Mouse (Mus musculus): ENCODE measurements around the gene Kctd21. TPM values are rescaled to one million over a fixed set of nuclear protein-coding genes. Genes with fewer than 3 reads are reported as not detected.
A peak's percentile ranks its signal among the peaks of the same experiment; 100 is the strongest.

Gene Kctd21
- polyA plus RNA-seq, 1 experiment from 2014 or later, result 6.6 TPM

GRCm38 (mm10) chr7:97338593-97338992 is 6.5 kb downstream of the Kctd21 start:
- no peak overlapping the region for H3K9ac ChIP-seq (replicated peaks; ENCODE audit: low read depth, low read length)
- no peaks in the 10 kb centered on the region for H3K9me3 ChIP-seq (ENCODE audit: control insufficient read depth, low read depth, low read length)
- no peaks in the 10 kb centered on the region for H3K36me3 ChIP-seq (ENCODE audit: control insufficient read depth, insufficient read depth, low read length)
- H3K27me3 ChIP-seq (ENCODE audit: control insufficient read depth, insufficient read depth, low read length), result no peaks in the 10 kb centered on the region
- WGBS, result 71% methylated on average over 4 of the region's 4 CpGs
- ATAC-seq (ENCODE audit: insufficient number of reproducible peaks, insufficient read depth, low FRiP score, low read depth), result no peak
- no peak overlapping the region for H3K4me2 ChIP-seq (replicated peaks; ENCODE audit: low read depth, low read length)
- H3K27ac ChIP-seq (ENCODE audit: low read length), result no peak overlapping the region; the same call in 1 of the 2 replicates
- H3K4me3 ChIP-seq (ENCODE audit: low read depth, low read length), result no peak overlapping the region
- H3K4me1 ChIP-seq (ENCODE audit: control insufficient read depth, insufficient read depth, low read length), result peaks cover 4% of the 10 kb centered on the region; the same call in 1 of the 2 replicates

GRCm38 (mm10) chr7:97339623-97340022 is 7.5 kb downstream of the Kctd21 start:
- Histone ChIP-seq H3K27me3 (ENCODE audit: control insufficient read depth, insufficient read depth, low read length) (no peaks in the 10 kb centered on the region), H3K36me3 (ENCODE audit: control insufficient read depth, insufficient read depth, low read length) (no peaks in the 10 kb centered on the region), H3K4me1 (ENCODE audit: control insufficient read depth, insufficient read depth, low read length) (peaks cover 8% of the 10 kb centered on the region; the same call in 1 of the 2 replicates), H3K9ac (replicated peaks; ENCODE audit: low read depth, low read length) (no peak overlapping the region), H3K27ac (ENCODE audit: low read length) (0 out of 2 replicates have a peak overlapping the region, but pooled peaks have one; percentile 34), H3K4me3 (ENCODE audit: low read depth, low read length) (no peak overlapping the region), H3K9me3 (ENCODE audit: control insufficient read depth, low read depth, low read length) (no peaks in the 10 kb centered on the region), H3K4me2 (replicated peaks; ENCODE audit: low read depth, low read length) (no peak overlapping the region)
- no peak for ATAC-seq (ENCODE audit: insufficient number of reproducible peaks, insufficient read depth, low FRiP score, low read depth)
- 87% methylated on average over 7 of the region's 7 CpGs for WGBS

GRCm38 (mm10) chr7:97340907-97341849 is 9.1 kb downstream of the Kctd21 start:
- Histone ChIP-seq H3K27me3 (ENCODE audit: control insufficient read depth, insufficient read depth, low read length) (no peaks in the 10 kb centered on the region), H3K27ac (ENCODE audit: low read length) (peak overlapping the region; percentile 34; the same call in 1 of the 2 replicates), H3K9me3 (ENCODE audit: control insufficient read depth, low read depth, low read length) (no peaks in the 10 kb centered on the region), H3K4me3 (ENCODE audit: low read depth, low read length) (no peak overlapping the region), H3K4me1 (ENCODE audit: control insufficient read depth, insufficient read depth, low read length) (peaks cover 13% of the 10 kb centered on the region; the same call in 1 of the 2 replicates), H3K36me3 (ENCODE audit: control insufficient read depth, insufficient read depth, low read length) (no peaks in the 10 kb centered on the region), H3K9ac (replicated peaks; ENCODE audit: low read depth, low read length) (no peak overlapping the region), H3K4me2 (replicated peaks; ENCODE audit: low read depth, low read length) (no peak overlapping the region; the same call in 1 of the 2 replicates)
- peak; percentile 35; the same call in 1 of the 2 replicates for ATAC-seq (ENCODE audit: insufficient number of reproducible peaks, insufficient read depth, low FRiP score, low read depth)
- 57% methylated on average over 18 of the region's 18 CpGs for WGBS

GRCm38 (mm10) chr7:97342961-97343360 is 10.8 kb downstream of the Kctd21 start:
- ATAC-seq (ENCODE audit: insufficient number of reproducible peaks, insufficient read depth, low FRiP score, low read depth), result peak; percentile 31; the same call in 1 of the 2 replicates
- Histone ChIP-seq H3K9ac (replicated peaks; ENCODE audit: low read depth, low read length) (no peak overlapping the region), H3K4me2 (replicated peaks; ENCODE audit: low read depth, low read length) (no peak overlapping the region), H3K27me3 (ENCODE audit: control insufficient read depth, insufficient read depth, low read length) (no peaks in the 10 kb centered on the region), H3K36me3 (ENCODE audit: control insufficient read depth, insufficient read depth, low read length) (no peaks in the 10 kb centered on the region; the same call in 1 of the 2 replicates), H3K4me1 (ENCODE audit: control insufficient read depth, insufficient read depth, low read length) (peaks cover 13% of the 10 kb centered on the region; the same call in 1 of the 2 replicates), H3K27ac (ENCODE audit: low read length) (peak overlapping the region; percentile 73), H3K4me3 (ENCODE audit: low read depth, low read length) (no peak overlapping the region), H3K9me3 (ENCODE audit: control insufficient read depth, low read depth, low read length) (no peaks in the 10 kb centered on the region)
- WGBS, result 28% methylated on average over 2 of the region's 2 CpGs

GRCm38 (mm10) chr7:97344655-97345054 is 12.5 kb downstream of the Kctd21 start:
- H3K4me2 ChIP-seq (replicated peaks; ENCODE audit: low read depth, low read length), result no peak overlapping the region
- no peak overlapping the region for H3K4me3 ChIP-seq (ENCODE audit: low read depth, low read length)
- H3K9ac ChIP-seq (replicated peaks; ENCODE audit: low read depth, low read length), result no peak overlapping the region
- H3K4me1 ChIP-seq (ENCODE audit: control insufficient read depth, insufficient read depth, low read length), result peaks cover 13% of the 10 kb centered on the region; the same call in 1 of the 2 replicates
- no peaks in the 10 kb centered on the region; the same call in 1 of the 2 replicates for H3K36me3 ChIP-seq (ENCODE audit: control insufficient read depth, insufficient read depth, low read length)
- WGBS, result 88% methylated on average over 2 of the region's 2 CpGs
- no peak for ATAC-seq (ENCODE audit: insufficient number of reproducible peaks, insufficient read depth, low FRiP score, low read depth)
- no peaks in the 10 kb centered on the region for H3K9me3 ChIP-seq (ENCODE audit: control insufficient read depth, low read depth, low read length)
- no peaks in the 10 kb centered on the region for H3K27me3 ChIP-seq (ENCODE audit: control insufficient read depth, insufficient read depth, low read length)
- H3K27ac ChIP-seq (ENCODE audit: low read length), result no peak overlapping the region; the same call in 1 of the 2 replicates

GRCm38 (mm10) chr7:97345229-97345871 is 13.2 kb downstream of the Kctd21 start:
- Histone ChIP-seq H3K9ac (replicated peaks; ENCODE audit: low read depth, low read length) (no peak overlapping the region), H3K36me3 (ENCODE audit: control insufficient read depth, insufficient read depth, low read length) (no peaks in the 10 kb centered on the region; the same call in 1 of the 2 replicates), H3K27me3 (ENCODE audit: control insufficient read depth, insufficient read depth, low read length) (no peaks in the 10 kb centered on the region), H3K27ac (ENCODE audit: low read length) (no peak overlapping the region), H3K9me3 (ENCODE audit: control insufficient read depth, low read depth, low read length) (no peaks in the 10 kb centered on the region), H3K4me1 (ENCODE audit: control insufficient read depth, insufficient read depth, low read length) (peaks cover 13% of the 10 kb centered on the region; the same call in 1 of the 2 replicates), H3K4me3 (ENCODE audit: low read depth, low read length) (no peak overlapping the region), H3K4me2 (replicated peaks; ENCODE audit: low read depth, low read length) (no peak overlapping the region)
- no peak for ATAC-seq (ENCODE audit: insufficient number of reproducible peaks, insufficient read depth, low FRiP score, low read depth)
- 49% methylated on average over 10 of the region's 10 CpGs for WGBS

GRCm38 (mm10) chr7:97346111-97346821 is 14.1 kb downstream of the Kctd21 start:
- no peaks in the 10 kb centered on the region for H3K27me3 ChIP-seq (ENCODE audit: control insufficient read depth, insufficient read depth, low read length)
- WGBS, result 82% methylated on average over 9 of the region's 9 CpGs
- H3K4me3 ChIP-seq (ENCODE audit: low read depth, low read length), result no peak overlapping the region
- no peak for ATAC-seq (ENCODE audit: insufficient number of reproducible peaks, insufficient read depth, low FRiP score, low read depth)
- H3K4me2 ChIP-seq (replicated peaks; ENCODE audit: low read depth, low read length), result no peak overlapping the region
- no peaks in the 10 kb centered on the region; the same call in 1 of the 2 replicates for H3K36me3 ChIP-seq (ENCODE audit: control insufficient read depth, insufficient read depth, low read length)
- H3K4me1 ChIP-seq (ENCODE audit: control insufficient read depth, insufficient read depth, low read length), result peaks cover 13% of the 10 kb centered on the region; the same call in 1 of the 2 replicates
- no peak overlapping the region for H3K9ac ChIP-seq (replicated peaks; ENCODE audit: low read depth, low read length)
- H3K27ac ChIP-seq (ENCODE audit: low read length), result no peak overlapping the region
- no peaks in the 10 kb centered on the region for H3K9me3 ChIP-seq (ENCODE audit: control insufficient read depth, low read depth, low read length)

GRCm38 (mm10) chr7:97346822-97347166 is 14.7 kb downstream of the Kctd21 start:
- no peaks in the 10 kb centered on the region; the same call in 1 of the 2 replicates for H3K36me3 ChIP-seq (ENCODE audit: control insufficient read depth, insufficient read depth, low read length)
- H3K27ac ChIP-seq (ENCODE audit: low read length), result no peak overlapping the region
- no peak overlapping the region for H3K9ac ChIP-seq (replicated peaks; ENCODE audit: low read depth, low read length)
- H3K4me1 ChIP-seq (ENCODE audit: control insufficient read depth, insufficient read depth, low read length), result peaks cover 13% of the 10 kb centered on the region; the same call in 1 of the 2 replicates
- no peaks in the 10 kb centered on the region for H3K9me3 ChIP-seq (ENCODE audit: control insufficient read depth, low read depth, low read length)
- no peak overlapping the region for H3K4me2 ChIP-seq (replicated peaks; ENCODE audit: low read depth, low read length)
- no peak overlapping the region for H3K4me3 ChIP-seq (ENCODE audit: low read depth, low read length)
- ATAC-seq (ENCODE audit: insufficient number of reproducible peaks, insufficient read depth, low FRiP score, low read depth), result no peak
- 78% methylated on average over 4 of the region's 4 CpGs for WGBS
- H3K27me3 ChIP-seq (ENCODE audit: control insufficient read depth, insufficient read depth, low read length), result no peaks in the 10 kb centered on the region
